ENCODE assay signal across 13 mouse cellular contexts in genomic region chr7:30306083-30306779, GRCm38 (mm10). TPM values are rescaled to one million over a fixed set of nuclear protein-coding genes. Genes with fewer than 3 reads are reported as not detected.
A peak's percentile ranks its signal among the peaks of the same experiment; 100 is the strongest.
DNase-seq lines count a peak whose midpoint lies in the region; ATAC-seq and TF ChIP-seq lines count a peak whose summit lies in the region.
"Had no signal": no experiment of that assay in that cellular context is flagged by ENCODE, and none has a peak within 500 bp of the region (broad histone marks: within the 10 kb centered on the region; RNA-seq: fewer than 3 reads in every experiment).

No protein-coding gene starts in this region.

- WGBS in heart, postnatal 0 days = 91% methylated on average over 16 of the region's 16 CpGs

- no peaks in the 10 kb centered on the region for H3K27me3 ChIP-seq in heart, postnatal 0 days (ENCODE audit: control insufficient read depth, insufficient read depth, low read length)
- peaks cover 10% of the 10 kb centered on the region for H3K27me3 ChIP-seq in megakaryocyte, embryonic 14.5 days (replicated peaks)
- H3K27me3 ChIP-seq: embryonic facial prominence, embryonic 13.5 days had no signal

- intact Hi-C loops in heart, postnatal 14 days (cut with DNase I) = no loop called here

- no peak for ATAC-seq in heart, postnatal 0 days (ENCODE audit: insufficient read depth, low read depth)
- ATAC-seq in megakaryocyte, adult 5-6 weeks (ENCODE audit: poor library complexity, severe bottlenecking) = no peak

- TF ChIP-seq EP300 in heart, postnatal 0 days (IDR thresholded peaks at IDR 0.05; ENCODE audit: low read depth) = no peak

- no peak overlapping the region for H3K4me3 ChIP-seq in heart, postnatal 0 days (ENCODE audit: low read depth, low read length)
- peak overlapping the region; percentile 4 for H3K4me3 ChIP-seq in megakaryocyte, embryonic 14.5 days (replicated peaks)
- H3K4me3 ChIP-seq: embryonic facial prominence, embryonic 13.5 days had no signal

- H3K36me3 ChIP-seq in heart, postnatal 0 days (replicated peaks; ENCODE audit: control insufficient read depth, insufficient read depth, low read length) = peaks cover 4% of the 10 kb centered on the region
- peaks cover 13% of the 10 kb centered on the region for H3K36me3 ChIP-seq in megakaryocyte, embryonic 14.5 days (replicated peaks; ENCODE audit: low read length)

- H3K9ac ChIP-seq in heart, postnatal 0 days (replicated peaks; ENCODE audit: low read depth, low read length) = no peak overlapping the region
- H3K9ac ChIP-seq: embryonic facial prominence, embryonic 13.5 days had no signal

- no peaks in the 10 kb centered on the region for H3K9me3 ChIP-seq in heart, postnatal 0 days (replicated peaks; ENCODE audit: control insufficient read depth, low read length)
- no peaks in the 10 kb centered on the region for H3K9me3 ChIP-seq in megakaryocyte, embryonic 14.5 days
- H3K9me3 ChIP-seq: embryonic facial prominence, embryonic 13.5 days had no signal

- H3K4me2 ChIP-seq in heart, postnatal 0 days (ENCODE audit: low read depth, low read length) = no peak overlapping the region
- H3K4me2 ChIP-seq: embryonic facial prominence, embryonic 13.5 days had no signal

- no peak for DNase-seq in heart, postnatal 0 days (ENCODE audit: low spot score)
- no peak for DNase-seq in heart, postnatal 14 days
- DNase-seq in ES-CJ7 (ENCODE audit: low read depth, low spot score) = peak; percentile 56
- DNase-seq in induced T-regulatory cell, adult 2 months (ENCODE audit: low read depth) = peak; percentile 75
- no peak for DNase-seq in spleen, postnatal 4 days (ENCODE audit: low spot score in 2 of 2)
- DNase-seq: gastrocnemius, postnatal 25 days; layer of hippocampus, adult 9-11 months; right cerebral cortex, postnatal 14 days; thymus, adult 18-20 months had no signal

- peak; percentile 37 for TF ChIP-seq CTCF in heart, postnatal 0 days (IDR thresholded peaks at IDR 0.05; ENCODE audit: low read depth)

- H3K4me1 ChIP-seq in heart, postnatal 0 days (ENCODE audit: control insufficient read depth, insufficient read depth) = peaks cover 10% of the 10 kb centered on the region; the same call in 1 of the 2 replicates
- peaks cover 32% of the 10 kb centered on the region for H3K4me1 ChIP-seq in megakaryocyte, embryonic 14.5 days

- no peak overlapping the region for H3K27ac ChIP-seq in heart, postnatal 0 days (ENCODE audit: low read depth)
- H3K27ac ChIP-seq: embryonic facial prominence, embryonic 13.5 days had no signal

RNA-seq across cellular contexts. Expression of gene Alkbh6, which starts 2.3 kb away (rescaled TPM):
- 40.0 and 57.2 TPM in 2 replicates for total RNA-seq in heart, postnatal 0 days (2014; rRNA removed; ENCODE audit: low replicate concordance)
- 63.5 and 71.2 TPM in 2 replicates for polyA plus RNA-seq in heart, postnatal 0 days (2015; fragmentation: Nextera tagmentation; extraction: Ambion mirVana)
- total RNA-seq in heart, postnatal 14 days (2021) = 10 to 100 TPM; 22.0 to 23.0 TPM
- polyA plus RNA-seq in megakaryocyte, embryonic 14.5 days (2012; ENCODE audit: insufficient read depth, low replicate concordance) = 78.7 and 108 TPM in 2 replicates
- total RNA-seq in megakaryocyte, adult 5-6 weeks (2015) = 18.2 and 24.2 TPM in 2 replicates
- total RNA-seq in megakaryocyte, adult 5-6 weeks (2017) = 19.0 and 22.3 TPM in 2 replicates

RNA-seq across cellular contexts. Expression of gene Syne4, which starts 8.4 kb away (rescaled TPM):
- 0.34 and 1.1 TPM in 2 replicates for total RNA-seq in heart, postnatal 0 days (2014; rRNA removed; ENCODE audit: low replicate concordance)
- polyA plus RNA-seq in heart, postnatal 0 days (2015; fragmentation: Nextera tagmentation; extraction: Ambion mirVana) = 1.6 TPM in 2 replicates
- 1 to 10 TPM; 1.4 to 1.8 TPM for total RNA-seq in heart, postnatal 14 days (2021)
- 2.6 TPM in 1 of 2 replicates, not detected in the other for polyA plus RNA-seq in megakaryocyte, embryonic 14.5 days (2012; ENCODE audit: insufficient read depth, low replicate concordance)
- total RNA-seq in megakaryocyte, adult 5-6 weeks (2015) = 0.58 and 1.9 TPM in 2 replicates
- total RNA-seq in megakaryocyte, adult 5-6 weeks (2017) = 0.49 and 1.1 TPM in 2 replicates

RNA-seq across cellular contexts. Expression of gene Clip3, which starts 14.7 kb away (rescaled TPM):
- total RNA-seq in heart, postnatal 0 days (2014; rRNA removed; ENCODE audit: low replicate concordance) = 4.3 and 22.4 TPM in 2 replicates
- 3.1 and 3.5 TPM in 2 replicates for polyA plus RNA-seq in heart, postnatal 0 days (2015; fragmentation: Nextera tagmentation; extraction: Ambion mirVana)
- total RNA-seq in heart, postnatal 14 days (2021) = 10 to 100 TPM in 1 of 2 experiments, 1 to 10 TPM in 1; 7.0 to 14.1 TPM
- 0.34 TPM in 1 of 2 replicates, not detected in the other for polyA plus RNA-seq in megakaryocyte, embryonic 14.5 days (2012; ENCODE audit: insufficient read depth, low replicate concordance)
- total RNA-seq in megakaryocyte, adult 5-6 weeks (2015) = 0.04 TPM in 1 of 2 replicates, not detected in the other
- not detected in 2 replicates for total RNA-seq in megakaryocyte, adult 5-6 weeks (2017)
- total RNA-seq: hematopoietic stem cell, adult 5-6 weeks had no signal

RNA-seq across cellular contexts. Expression of gene E130208F15Rik, which starts 15.3 kb away (rescaled TPM):
- total RNA-seq in heart, postnatal 0 days (2014; rRNA removed; ENCODE audit: low replicate concordance) = 0.46 and 0.77 TPM in 2 replicates
- 2.6 and 3.1 TPM in 2 replicates for polyA plus RNA-seq in heart, postnatal 0 days (2015; fragmentation: Nextera tagmentation; extraction: Ambion mirVana)
- total RNA-seq in heart, postnatal 14 days (2021) = under 1 TPM; 0.85 to 0.88 TPM
- polyA plus RNA-seq in megakaryocyte, embryonic 14.5 days (2012; ENCODE audit: insufficient read depth, low replicate concordance) = 0.25 TPM in 1 of 2 replicates, not detected in the other
- 0.11 TPM in 1 of 2 replicates, not detected in the other for total RNA-seq in megakaryocyte, adult 5-6 weeks (2015)
- 0.57 and 0.88 TPM in 2 replicates for total RNA-seq in megakaryocyte, adult 5-6 weeks (2017)
- polyA plus RNA-seq: embryonic facial prominence, embryonic 13.5 days had no signal

RNA-seq across cellular contexts. Expression of gene Sdhaf1, which starts 17.5 kb away (rescaled TPM):
- 15.8 and 16.5 TPM in 2 replicates for total RNA-seq in heart, postnatal 0 days (2014; rRNA removed; ENCODE audit: low replicate concordance)
- polyA plus RNA-seq in heart, postnatal 0 days (2015; fragmentation: Nextera tagmentation; extraction: Ambion mirVana) = 23.2 and 23.3 TPM in 2 replicates
- total RNA-seq in heart, postnatal 14 days (2021) = 10 to 100 TPM; 12.1 to 12.8 TPM
- 9.8 and 13.7 TPM in 2 replicates for polyA plus RNA-seq in megakaryocyte, embryonic 14.5 days (2012; ENCODE audit: insufficient read depth, low replicate concordance)
- total RNA-seq in megakaryocyte, adult 5-6 weeks (2015) = 3.7 and 5.1 TPM in 2 replicates
- total RNA-seq in megakaryocyte, adult 5-6 weeks (2017) = 5.8 and 5.9 TPM in 2 replicates

Comparison
In these comparisons a context has a peak if more than half of its experiments do, and no peak if none do; other contexts are left out.
1. DNase-seq: peak in ES-CJ7 (single experiment) and induced T-regulatory cell, adult 2 months (single experiment); none in heart, postnatal 0 days (single experiment), heart, postnatal 14 days (0 of 2) and spleen, postnatal 4 days (0 of 2).